In the genomic region with DNA sequence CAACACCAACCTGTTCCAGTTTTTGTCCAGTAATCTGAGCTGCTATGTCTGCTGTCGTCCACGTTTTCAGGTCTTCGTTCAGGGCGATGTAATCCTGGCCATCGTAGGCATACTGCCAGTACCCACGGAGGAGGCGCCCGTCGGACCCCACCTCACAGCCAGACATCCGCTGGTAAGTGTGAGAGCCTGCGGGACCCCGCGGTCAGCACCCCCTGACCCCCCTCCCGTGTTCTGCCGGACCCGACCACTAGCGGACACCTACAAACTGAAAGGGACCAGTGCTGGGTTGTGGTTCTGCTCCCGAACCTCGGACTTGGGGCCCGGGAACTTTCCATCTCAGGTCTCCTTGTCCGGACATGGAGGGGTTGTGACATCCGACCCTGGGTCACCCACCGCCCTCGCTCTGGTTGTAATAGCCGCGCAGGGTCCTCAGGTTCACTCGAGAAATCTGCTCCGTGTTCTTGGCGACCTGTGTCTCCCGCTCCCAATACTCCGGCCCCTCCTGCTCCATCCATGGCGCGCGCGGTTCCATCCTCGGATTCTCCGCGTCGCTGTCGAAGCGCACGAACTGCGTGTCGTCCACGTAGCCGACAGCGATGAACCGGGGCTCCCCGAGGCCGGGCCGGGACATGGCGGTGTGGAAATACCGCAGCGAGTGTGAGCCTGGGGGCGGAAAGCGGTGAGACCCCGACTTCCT, we compare ENCODE assay signal across 8 mouse cellular contexts. TPM values are rescaled to one million over a fixed set of nuclear protein-coding genes. Genes with fewer than 3 reads are reported as not detected.
DNase-seq lines count a peak whose midpoint lies in the region; ATAC-seq and TF ChIP-seq lines count a peak whose summit lies in the region.

No protein-coding gene starts in this region.

- H3K27ac ChIP-seq in kidney, embryonic 14.5 days (ENCODE audit: low read depth, low read length), result no peak overlapping the region
- H3K27ac ChIP-seq in bone marrow, adult 2 months (ENCODE audit: control insufficient read depth, insufficient read depth, low read depth, low read length, poor library complexity), result peak overlapping the region; percentile 93
- H3K27ac ChIP-seq in hindbrain, embryonic 14.5 days, result no peak overlapping the region
- H3K27ac ChIP-seq in midbrain, postnatal 0 days (ENCODE audit: low read depth, low read length), result no peak overlapping the region

- H3K9me3 ChIP-seq in kidney, embryonic 14.5 days (ENCODE audit: control insufficient read depth, low read length), result no peaks in the 10 kb centered on the region
- H3K9me3 ChIP-seq in hindbrain, embryonic 14.5 days (ENCODE audit: control insufficient read depth, low read length), result no peaks in the 10 kb centered on the region
- H3K9me3 ChIP-seq in midbrain, postnatal 0 days (ENCODE audit: low read length), result no peaks in the 10 kb centered on the region

- H3K4me2 ChIP-seq in kidney, embryonic 14.5 days (replicated peaks; ENCODE audit: low read depth, low read length), result peak overlapping the region; percentile 55
- peak overlapping the region; percentile 56 for H3K4me2 ChIP-seq in hindbrain, embryonic 14.5 days (replicated peaks)
- peak overlapping the region; percentile 45 for H3K4me2 ChIP-seq in midbrain, postnatal 0 days (ENCODE audit: low read depth, low read length, poor library complexity, severe bottlenecking)

- WGBS in kidney, embryonic 14.5 days, result 2% methylated on average over 57 of the region's 57 CpGs
- WGBS in bone marrow, adult 2 months, result 6% methylated on average over 57 of the region's 57 CpGs
- 2% methylated on average over 57 of the region's 57 CpGs for WGBS in hindbrain, embryonic 14.5 days
- WGBS in midbrain, postnatal 0 days, result under 1% methylated on average over 57 of the region's 57 CpGs

- no peak for ATAC-seq in kidney, embryonic 14.5 days (ENCODE audit: low FRiP score, low TSS enrichment)
- no peak for ATAC-seq in hindbrain, embryonic 14.5 days (ENCODE audit: low FRiP score)
- no peak for ATAC-seq in midbrain, postnatal 0 days (ENCODE audit: low FRiP score)

- peak overlapping the region; percentile 50 for H3K9ac ChIP-seq in kidney, embryonic 14.5 days (ENCODE audit: low read depth, low read length)
- peak overlapping the region; percentile 39 for H3K9ac ChIP-seq in hindbrain, embryonic 14.5 days
- H3K9ac ChIP-seq in midbrain, postnatal 0 days (replicated peaks; ENCODE audit: low read length, poor library complexity, severe bottlenecking), result peak overlapping the region; percentile 6; the same call in 1 of the 2 replicates

- DNase-seq in kidney, adult 18-20 months, result no peak
- DNase-seq in hindbrain, embryonic 14.5 days (ENCODE audit: low spot score), result no peak
- DNase-seq in midbrain, postnatal 0 days (ENCODE audit: low spot score), result no peak
- no peak for DNase-seq in c-Kit-positive CD71-positive TER-119-positive erythroid progenitor cells, embryonic 14.5 days (ENCODE audit: low spot score)
- DNase-seq in frontal cortex, postnatal 14 days (ENCODE audit: low spot score in 2 of 2), result no peak
- no peak for DNase-seq in left cerebral cortex, adult 8-10 months (ENCODE audit: low spot score in 2 of 2)

- H3K27me3 ChIP-seq in kidney, embryonic 14.5 days (ENCODE audit: control insufficient read depth, insufficient read depth, low read length), result peaks cover 44% of the 10 kb centered on the region
- peaks cover 42% of the 10 kb centered on the region for H3K27me3 ChIP-seq in hindbrain, embryonic 14.5 days (ENCODE audit: control insufficient read depth, insufficient read depth, low read length)
- peaks cover 38% of the 10 kb centered on the region for H3K27me3 ChIP-seq in midbrain, postnatal 0 days (ENCODE audit: insufficient read depth, low read length)

- TF ChIP-seq CTCF in bone marrow, adult 2 months (IDR thresholded peaks at IDR 0.05; ENCODE audit: control insufficient read depth, insufficient read depth, low read length), result no peak
- no peak for TF ChIP-seq CTCF in midbrain, postnatal 0 days (IDR thresholded peaks at IDR 0.05)

- H3K4me3 ChIP-seq in kidney, embryonic 14.5 days (ENCODE audit: low read length), result peak overlapping the region; percentile 39
- H3K4me3 ChIP-seq in bone marrow, adult 2 months (replicated peaks; ENCODE audit: control insufficient read depth, low read depth, low read length), result peak overlapping the region; percentile 63
- H3K4me3 ChIP-seq in hindbrain, embryonic 14.5 days (replicated peaks; ENCODE audit: low read length), result peak overlapping the region; percentile 31
- H3K4me3 ChIP-seq in midbrain, postnatal 0 days (ENCODE audit: low read depth, low read length), result peak overlapping the region; percentile 36

- H3K36me3 ChIP-seq in kidney, embryonic 14.5 days (ENCODE audit: control insufficient read depth, insufficient read depth, low read length), result no peaks in the 10 kb centered on the region
- no peaks in the 10 kb centered on the region for H3K36me3 ChIP-seq in hindbrain, embryonic 14.5 days (replicated peaks; ENCODE audit: control insufficient read depth, insufficient read depth)
- H3K36me3 ChIP-seq in midbrain, postnatal 0 days (ENCODE audit: insufficient read depth, low read length), result no peaks in the 10 kb centered on the region

- 0 out of 2 replicates have a peak, but pooled peaks have one; percentile 11 for TF ChIP-seq POLR2A in bone marrow, adult 2 months (IDR thresholded peaks at IDR 0.05; ENCODE audit: borderline replicate concordance, control insufficient read depth, low read depth, low read length)

- H3K4me1 ChIP-seq in kidney, embryonic 14.5 days (ENCODE audit: control insufficient read depth, insufficient read depth, low read length), result peaks cover 7% of the 10 kb centered on the region; the same call in 1 of the 2 replicates
- H3K4me1 ChIP-seq in bone marrow, adult 2 months (ENCODE audit: control insufficient read depth, insufficient read depth, low read length), result peaks cover 6% of the 10 kb centered on the region
- H3K4me1 ChIP-seq in hindbrain, embryonic 14.5 days (replicated peaks; ENCODE audit: control insufficient read depth, insufficient read depth, low read length), result peaks cover 5% of the 10 kb centered on the region; the same call in 1 of the 2 replicates
- H3K4me1 ChIP-seq in midbrain, postnatal 0 days (ENCODE audit: insufficient read depth, low read length), result no peaks in the 10 kb centered on the region

RNA-seq across cellular contexts. Expression of a gene that starts 22.1 kb away (rescaled TPM):
- polyA plus RNA-seq in kidney, embryonic 14.5 days (2014; fragmentation: Nextera tagmentation; extraction: Ambion mirVana), result 11.2 and 18.8 TPM in 2 replicates
- polyA plus RNA-seq in bone marrow, adult 2 months (2011; ENCODE audit: insufficient read depth, insufficient read length, low replicate concordance, missing spikeins), result 698 and 1,240 TPM in 2 replicates
- polyA plus RNA-seq in hindbrain, embryonic 14.5 days (2014; fragmentation: Nextera tagmentation; extraction: Ambion mirVana), result 12.5 and 16.5 TPM in 2 replicates
- total RNA-seq in midbrain, postnatal 0 days (2014; rRNA removed), result 19.0 and 21.2 TPM in 2 replicates
- 17.0 and 22.2 TPM in 2 replicates for polyA plus RNA-seq in midbrain, postnatal 0 days (2015; fragmentation: Nextera tagmentation; extraction: Ambion mirVana)
- 10 to 100 TPM; 31.2 to 66.9 (median 50.2) TPM for total RNA-seq in left cerebral cortex, adult 8-10 months (2022)

RNA-seq across cellular contexts. Expression of a gene that starts 22.2 kb away (rescaled TPM):
- polyA plus RNA-seq in kidney, embryonic 14.5 days (2014; fragmentation: Nextera tagmentation; extraction: Ambion mirVana), result 2,014 and 2,736 TPM in 2 replicates
- polyA plus RNA-seq in bone marrow, adult 2 months (2011; ENCODE audit: insufficient read depth, insufficient read length, low replicate concordance, missing spikeins), result 1,108 and 1,335 TPM in 2 replicates
- polyA plus RNA-seq in hindbrain, embryonic 14.5 days (2014; fragmentation: Nextera tagmentation; extraction: Ambion mirVana), result 804 and 966 TPM in 2 replicates
- 742 and 975 TPM in 2 replicates for total RNA-seq in midbrain, postnatal 0 days (2014; rRNA removed)
- 751 and 769 TPM in 2 replicates for polyA plus RNA-seq in midbrain, postnatal 0 days (2015; fragmentation: Nextera tagmentation; extraction: Ambion mirVana)
- 100 to 1,000 TPM; 328 to 351 (median 339) TPM for total RNA-seq in left cerebral cortex, adult 8-10 months (2022)

RNA-seq across cellular contexts. Expression of a gene that starts 22.4 kb away (rescaled TPM):
- 24.9 and 40.8 TPM in 2 replicates for polyA plus RNA-seq in kidney, embryonic 14.5 days (2014; fragmentation: Nextera tagmentation; extraction: Ambion mirVana)
- polyA plus RNA-seq in bone marrow, adult 2 months (2011; ENCODE audit: insufficient read depth, insufficient read length, low replicate concordance, missing spikeins), result 13.7 and 23.1 TPM in 2 replicates
- polyA plus RNA-seq in hindbrain, embryonic 14.5 days (2014; fragmentation: Nextera tagmentation; extraction: Ambion mirVana), result 56.0 and 56.6 TPM in 2 replicates
- total RNA-seq in midbrain, postnatal 0 days (2014; rRNA removed), result 39.5 and 46.1 TPM in 2 replicates
- 65.8 and 68.6 TPM in 2 replicates for polyA plus RNA-seq in midbrain, postnatal 0 days (2015; fragmentation: Nextera tagmentation; extraction: Ambion mirVana)
- total RNA-seq in left cerebral cortex, adult 8-10 months (2022), result 10 to 100 TPM; 70.6 to 79.6 (median 72.8) TPM

RNA-seq across cellular contexts. Expression of a gene that starts 26.7 kb away (rescaled TPM):
- polyA plus RNA-seq in kidney, embryonic 14.5 days (2014; fragmentation: Nextera tagmentation; extraction: Ambion mirVana), result 2.8 and 3.3 TPM in 2 replicates
- polyA plus RNA-seq in bone marrow, adult 2 months (2011; ENCODE audit: insufficient read depth, insufficient read length, low replicate concordance, missing spikeins), result 1.9 and 4.1 TPM in 2 replicates
- polyA plus RNA-seq in hindbrain, embryonic 14.5 days (2014; fragmentation: Nextera tagmentation; extraction: Ambion mirVana), result 7.8 and 9.2 TPM in 2 replicates
- 8.6 and 14.1 TPM in 2 replicates for total RNA-seq in midbrain, postnatal 0 days (2014; rRNA removed)
- polyA plus RNA-seq in midbrain, postnatal 0 days (2015; fragmentation: Nextera tagmentation; extraction: Ambion mirVana), result 11.1 and 14.0 TPM in 2 replicates
- total RNA-seq in left cerebral cortex, adult 8-10 months (2022), result 1 to 10 TPM; 5.8 to 6.9 (median 6.2) TPM

RNA-seq across cellular contexts. Expression of a gene that starts 37.5 kb away (rescaled TPM):
- 26.5 and 37.8 TPM in 2 replicates for polyA plus RNA-seq in kidney, embryonic 14.5 days (2014; fragmentation: Nextera tagmentation; extraction: Ambion mirVana)
- 20.4 and 21.4 TPM in 2 replicates for polyA plus RNA-seq in bone marrow, adult 2 months (2011; ENCODE audit: insufficient read depth, insufficient read length, low replicate concordance, missing spikeins)
- polyA plus RNA-seq in hindbrain, embryonic 14.5 days (2014; fragmentation: Nextera tagmentation; extraction: Ambion mirVana), result 15.6 and 19.5 TPM in 2 replicates
- 14.3 and 15.7 TPM in 2 replicates for total RNA-seq in midbrain, postnatal 0 days (2014; rRNA removed)
- polyA plus RNA-seq in midbrain, postnatal 0 days (2015; fragmentation: Nextera tagmentation; extraction: Ambion mirVana), result 14.6 and 17.3 TPM in 2 replicates
- 10 to 100 TPM; 10.9 to 14.7 (median 13.7) TPM for total RNA-seq in left cerebral cortex, adult 8-10 months (2022)

Comparison
In these comparisons a context has a peak if more than half of its experiments do, and no peak if none do; other contexts are left out.
1. RNA of a gene that starts 22.1 kb away (polyA plus RNA-seq): 698 to 1,240 TPM in bone marrow, adult 2 months; 17.0 to 22.2 TPM in midbrain, postnatal 0 days, 11.2 to 18.8 TPM in kidney, embryonic 14.5 days and 12.5 to 16.5 TPM in hindbrain, embryonic 14.5 days; every median in the first group is over 10 times any median in the second.
2. Peak in every context shown above with its lines, with median percentiles within 50 percentile points of each other: H3K4me2 ChIP-seq, H3K4me3 ChIP-seq and H3K9ac ChIP-seq.